Mouse (Mus musculus) left cerebral cortex, adult 2 months (tissue): ENCODE measurements at regions not wholly inside any gene's neighbourhood (a gene's known extent, or its start where the extent isn't known, plus 50 kb on each side); places are given as distances from the start of the nearest gene placed in this dataset.

ENCODE experiments used
- DNase-seq, 2 experiments: peaks; one replicate each; pipeline ENCODE4 v3.0.0; 2021 to 2022; ENCODE audit warnings: low spot score in 2 of 2, mixed read lengths in 1 of 2; ENCODE audit errors: extremely low spot score in 1 of 2
- H3K27ac ChIP-seq: fragments of 200-600 bp; 2 replicates; pipeline ENCODE4 v1.8.1; 2022
- H3K4me3 ChIP-seq: fragments of 200-600 bp; 2 replicates; pipeline ENCODE4 v1.8.1; 2022
- CTCF ChIP-seq: fragments of 200-600 bp; IDR thresholded peaks from 2 replicates; pipeline ENCODE4 v1.8.1; 2022; ENCODE audit warnings: antibody characterized with exemption, mild to moderate bottlenecking, moderate library complexity
- intact Hi-C: fragments of 180-260 bp; cut with DNase I; formaldehyde crosslinking; loops from one replicate; pipeline ENCODE4 v1.15.1; 2025

DNA sequence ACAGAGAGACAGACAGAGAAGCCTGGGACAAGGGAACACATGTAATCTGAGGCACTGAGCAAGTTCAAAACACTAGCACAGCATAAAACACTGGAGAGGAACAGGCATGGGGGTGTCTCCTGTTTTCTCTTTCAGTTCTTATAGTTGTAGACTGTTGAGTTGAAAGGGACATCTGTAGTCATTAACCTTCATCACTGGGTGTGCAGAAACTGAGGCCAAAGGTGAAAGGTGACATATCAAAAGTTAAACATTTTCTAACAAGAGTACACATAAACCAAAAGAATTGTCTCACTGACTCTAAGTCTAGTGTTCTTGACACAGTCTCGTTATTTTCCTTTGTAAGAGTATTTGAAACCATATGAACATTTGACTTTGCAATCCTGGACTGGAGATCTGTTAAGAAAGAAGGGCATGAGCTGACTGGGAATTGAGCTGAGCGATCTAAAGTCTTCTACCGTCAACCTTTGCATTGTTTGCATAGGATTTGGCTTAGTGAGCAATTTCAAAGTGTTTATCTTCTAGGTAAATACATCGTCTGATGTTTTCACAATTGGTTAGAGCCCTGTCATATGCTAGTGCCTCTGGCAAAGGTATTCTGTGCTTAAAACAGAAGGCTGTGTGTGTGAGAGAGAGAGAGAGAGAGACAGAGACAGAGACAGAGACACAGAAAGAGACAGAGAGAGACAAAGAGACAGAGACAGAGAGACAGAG, 284.4 kb upstream of the Tnp1 start:
- TF ChIP-seq CTCF: no peak
- Histone ChIP-seq H3K27ac (no peak overlapping the region), H3K4me3 (no peak overlapping the region)
- intact Hi-C loops: no loop called here
- no peak for DNase-seq

DNA sequence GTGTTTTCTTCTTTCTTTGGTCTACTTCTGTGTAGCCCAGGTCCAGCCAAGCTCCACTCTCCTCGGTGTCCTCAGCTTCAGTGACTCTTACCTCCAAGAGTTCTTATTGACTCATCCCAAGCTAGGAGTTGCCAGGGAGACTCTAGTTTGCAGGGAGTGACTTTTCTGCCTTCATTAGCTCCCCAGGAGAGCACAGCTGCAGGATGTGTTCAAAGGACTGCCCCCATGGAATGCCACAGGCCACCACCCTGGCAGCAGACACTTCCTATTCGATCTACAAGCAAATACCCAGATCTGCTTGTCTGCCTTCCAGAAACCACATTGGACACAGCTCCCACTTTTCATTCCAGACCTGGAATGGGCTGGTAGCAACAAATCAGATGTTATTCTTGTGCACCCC, 269.6 kb upstream of the Tnp1 start:
- no peak overlapping the region for H3K27ac ChIP-seq
- intact Hi-C loops: no loop called here
- no peak for TF ChIP-seq CTCF
- no peak for DNase-seq
- no peak overlapping the region for H3K4me3 ChIP-seq

DNA sequence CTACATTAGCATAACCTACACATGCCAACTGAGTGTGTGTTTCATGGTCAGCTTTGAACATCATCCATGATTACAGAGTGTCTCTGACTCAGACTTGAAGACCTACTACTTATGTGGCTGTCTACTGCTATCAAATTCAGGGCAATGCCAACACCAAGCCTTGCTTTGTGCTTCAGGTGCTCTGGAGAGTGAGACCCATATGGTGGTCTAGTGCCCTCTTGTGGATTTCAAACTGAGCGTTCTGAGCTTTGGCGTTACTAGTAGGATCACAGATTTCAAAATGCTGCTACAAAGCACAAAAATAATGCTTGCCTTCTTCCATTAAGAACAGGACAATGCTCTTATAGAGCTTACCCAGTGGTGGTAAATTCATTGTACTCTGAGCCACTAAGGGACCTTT, 258.8 kb upstream of the Tnp1 start:
- Histone ChIP-seq H3K4me3 (no peak overlapping the region), H3K27ac (no peak overlapping the region)
- no peak for DNase-seq
- TF ChIP-seq CTCF: peak; percentile 65
- intact Hi-C loops: loop anchor here (1.0 to 5.0 kb wide), 2 partner anchors 396 to 553 kb away; no protein-coding TSS in a partner anchor

DNA sequence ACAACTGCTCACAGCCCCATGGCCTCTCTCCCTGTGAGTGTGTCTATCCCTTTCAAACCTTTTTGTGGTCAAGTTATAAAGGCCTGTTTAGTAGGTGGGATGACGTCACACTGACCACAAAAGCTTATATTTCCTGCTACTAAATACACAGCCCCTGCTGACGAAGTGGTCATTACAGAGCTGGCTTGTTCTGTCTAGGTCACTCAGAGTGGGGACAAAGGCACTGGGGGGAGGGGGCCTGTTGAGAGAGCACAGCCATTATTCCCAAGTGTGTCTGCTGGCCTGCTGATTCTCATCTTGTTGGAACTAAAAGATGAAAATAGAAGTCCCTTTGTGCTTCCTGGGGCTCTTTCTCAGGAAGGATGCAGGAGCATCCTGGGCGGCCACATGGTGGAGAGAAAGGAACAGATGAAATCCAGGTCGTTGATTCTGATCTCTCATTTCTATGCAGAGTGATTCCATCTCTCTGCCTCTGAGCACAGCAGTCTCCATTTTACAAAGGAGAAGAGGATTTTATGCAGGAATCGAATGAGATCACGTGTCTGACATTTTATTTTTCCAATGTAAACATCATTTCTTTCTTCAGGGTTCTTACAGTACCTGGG, 255.2 kb upstream of the Tnp1 start:
- TF ChIP-seq CTCF: no peak
- intact Hi-C loops: loop anchor here (5.0 kb wide), 1 partner anchor 556 kb away; no protein-coding TSS in a partner anchor
- no peak overlapping the region for H3K27ac ChIP-seq
- no peak for DNase-seq
- no peak overlapping the region for H3K4me3 ChIP-seq

DNA sequence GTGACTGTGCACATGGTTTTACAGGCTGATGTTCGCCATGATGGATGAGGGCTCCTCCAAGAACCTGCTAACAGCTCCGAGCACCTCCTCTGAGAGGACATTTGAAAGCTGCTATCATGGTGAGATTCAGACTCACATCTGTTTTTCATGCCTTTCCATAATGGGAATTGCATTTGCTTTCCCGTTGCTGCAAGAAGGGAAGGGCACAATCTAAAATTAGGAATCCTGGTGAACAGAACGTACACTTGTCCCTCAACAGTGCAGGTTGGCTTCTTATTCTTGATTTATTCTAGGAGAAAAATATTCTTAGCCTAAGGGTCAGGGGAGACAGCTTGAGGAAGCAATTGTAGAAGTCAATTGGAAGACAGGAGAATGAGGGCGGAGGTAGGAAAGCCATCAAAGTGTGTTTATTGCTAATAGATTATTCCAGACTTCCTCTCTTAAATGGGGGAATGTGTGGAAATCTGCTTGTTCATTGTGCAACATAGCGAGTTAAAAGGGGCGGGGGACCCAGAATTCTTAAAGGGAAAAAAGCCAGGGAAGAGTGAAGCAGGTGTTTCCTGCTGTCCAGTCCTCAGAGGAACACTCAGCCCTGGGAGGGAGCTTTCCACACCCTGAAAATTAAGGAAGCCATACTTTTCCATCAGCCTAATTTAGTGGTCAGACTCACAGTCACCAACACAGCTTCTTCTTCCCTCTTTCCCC, 253.5 kb upstream of the Tnp1 start:
- Histone ChIP-seq H3K27ac (no peak overlapping the region), H3K4me3 (no peak overlapping the region)
- TF ChIP-seq CTCF: no peak
- intact Hi-C loops: loop anchor here (5.0 kb wide), 1 partner anchor 348 kb away; no protein-coding TSS in a partner anchor
- no peak for DNase-seq

DNA sequence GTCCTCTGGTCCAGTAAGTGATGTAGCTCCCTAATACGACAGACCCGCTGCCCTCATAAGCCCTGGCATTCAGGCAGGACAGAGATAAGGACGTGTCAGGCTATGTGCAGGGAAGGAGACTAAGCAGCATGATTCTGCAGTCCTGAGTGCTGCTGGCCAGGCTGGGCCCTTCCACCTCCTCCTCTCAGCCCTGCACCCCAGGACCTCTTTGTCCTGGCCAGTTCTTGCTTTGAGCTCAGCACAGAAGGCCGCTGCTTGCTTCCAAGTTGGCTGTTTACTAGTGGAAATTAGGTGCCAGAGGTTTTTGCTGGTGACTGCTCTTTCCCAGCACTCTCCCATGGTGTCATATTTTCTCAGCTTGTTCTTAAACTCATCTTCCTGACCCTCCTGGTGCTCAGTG, 249.3 kb upstream of the Tnp1 start:
- no peak overlapping the region for H3K27ac ChIP-seq
- TF ChIP-seq CTCF: no peak
- H3K4me3 ChIP-seq: no peak overlapping the region
- DNase-seq: peak in 1 of 2 experiments; percentile 16
- intact Hi-C loops: loop anchor here (5.0 kb wide), 1 partner anchor 352 kb away; no protein-coding TSS in a partner anchor

DNA sequence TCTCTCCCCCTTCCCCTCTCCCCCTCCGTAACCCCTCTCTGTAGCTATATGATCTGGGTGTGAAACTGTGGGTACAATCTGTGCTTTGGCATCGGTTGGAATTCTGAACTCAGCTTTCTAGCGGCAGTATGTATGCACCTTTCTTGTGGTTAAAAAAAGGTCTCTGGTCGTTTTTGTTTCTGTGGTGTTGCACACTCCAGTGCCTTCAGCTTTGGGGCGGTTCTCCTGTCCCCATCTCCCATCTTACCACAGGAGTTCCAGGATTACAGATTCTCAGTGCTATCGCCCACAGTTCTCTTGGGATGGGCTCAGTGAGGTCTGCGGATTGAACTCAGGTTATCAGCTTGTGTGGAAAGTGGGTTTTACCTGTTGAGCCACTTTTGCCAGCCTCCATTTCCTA, 248.5 kb upstream of the Tnp1 start:
- intact Hi-C loops: no loop called here
- Histone ChIP-seq H3K4me3 (no peak overlapping the region), H3K27ac (no peak overlapping the region)
- TF ChIP-seq CTCF: no peak
- DNase-seq: no peak

DNA sequence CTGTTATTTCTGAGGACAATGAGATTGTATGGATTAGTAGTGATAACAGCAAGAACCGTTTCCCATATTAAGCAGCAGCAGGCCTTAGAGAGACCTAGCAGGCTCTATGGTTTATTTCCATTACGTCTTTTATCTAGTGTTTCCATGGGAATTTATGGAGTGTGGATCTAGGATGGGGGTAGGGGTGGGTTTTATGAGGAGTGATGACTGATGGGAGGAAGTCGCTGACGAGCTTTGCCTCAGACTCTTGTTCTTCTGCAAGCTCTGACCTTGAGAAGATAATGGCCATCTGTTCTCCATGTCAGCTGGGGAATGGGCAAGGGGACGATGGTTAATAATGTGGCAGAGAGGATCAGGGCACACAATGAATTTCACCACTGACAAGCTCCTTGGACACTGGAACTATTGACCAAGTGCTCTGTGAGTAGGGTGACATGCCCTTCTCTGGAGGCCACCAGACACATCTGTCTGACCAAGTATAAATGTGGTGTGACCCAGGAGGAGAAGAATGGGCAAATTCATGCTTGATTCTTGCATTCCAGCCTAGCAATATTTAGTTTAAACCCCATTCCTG, 243.9 kb upstream of the Tnp1 start:
- H3K27ac ChIP-seq: no peak overlapping the region
- no peak for DNase-seq
- no peak for TF ChIP-seq CTCF
- H3K4me3 ChIP-seq: no peak overlapping the region
- intact Hi-C loops: no loop called here

DNA sequence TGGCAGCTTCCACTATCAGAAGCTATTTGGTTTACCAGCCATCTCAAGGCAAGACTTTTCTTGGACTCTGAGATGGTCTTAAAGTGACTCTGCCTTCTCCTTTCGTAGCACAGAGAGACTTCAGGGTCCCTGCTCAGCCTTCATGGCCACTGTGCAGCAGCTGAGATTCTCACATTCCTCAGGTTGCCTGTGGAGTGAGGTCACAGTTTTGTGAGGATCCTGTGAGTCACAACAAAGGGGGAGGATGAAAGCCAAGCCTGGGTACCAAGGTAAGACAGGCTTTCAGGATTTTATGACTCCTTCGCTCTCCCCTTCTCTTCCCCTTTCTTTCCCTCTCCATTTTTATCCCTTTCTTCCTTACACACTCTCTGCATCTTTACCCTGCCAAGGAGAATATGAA, 241.6 kb upstream of the Tnp1 start:
- TF ChIP-seq CTCF: no peak
- DNase-seq: no peak
- Histone ChIP-seq H3K27ac (no peak overlapping the region), H3K4me3 (no peak overlapping the region)
- intact Hi-C loops: no loop called here

DNA sequence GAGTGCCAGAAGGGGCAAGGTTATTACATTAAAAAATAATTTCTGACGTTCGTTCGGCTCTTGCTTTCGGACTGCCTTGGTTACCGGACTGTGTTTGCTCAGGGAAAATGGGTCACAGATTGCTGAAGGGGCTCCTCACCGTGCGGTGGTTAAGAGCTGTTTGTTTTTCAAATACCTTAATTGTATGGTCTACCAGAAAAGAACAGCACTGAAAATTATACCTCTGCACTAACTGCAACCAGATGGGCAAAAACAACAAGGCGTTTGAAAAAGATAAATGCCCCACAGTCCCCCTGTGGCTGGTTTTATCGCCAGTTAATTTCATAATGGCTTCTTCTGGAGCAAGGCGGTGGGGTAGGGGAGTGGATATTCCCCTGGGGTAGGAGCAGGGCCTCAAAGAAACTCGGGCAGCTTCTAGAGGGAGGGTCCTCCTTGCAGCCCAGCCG, 236.2 kb upstream of the Tnp1 start:
- no peak for TF ChIP-seq CTCF
- no peak overlapping the region for H3K4me3 ChIP-seq
- no peak for DNase-seq
- intact Hi-C loops: no loop called here
- H3K27ac ChIP-seq: no peak overlapping the region

DNA sequence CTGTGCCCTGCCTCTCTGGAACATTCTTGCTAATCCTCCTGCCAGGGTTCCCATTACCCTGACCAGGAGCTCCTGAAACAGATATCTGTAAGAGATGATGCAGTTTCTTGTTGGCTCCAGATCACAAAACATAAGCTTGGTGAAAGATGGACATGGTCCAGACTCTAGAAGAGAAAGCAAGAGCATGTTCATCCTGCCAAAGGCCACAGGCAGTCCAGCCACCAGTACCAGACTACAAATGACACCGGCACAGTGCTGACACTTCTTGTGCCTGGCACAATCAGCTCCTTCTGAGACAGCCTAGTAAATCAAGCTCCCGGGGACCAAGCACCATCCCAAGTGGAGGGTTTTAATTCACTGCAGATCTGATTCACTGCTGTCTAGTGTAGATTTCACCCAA, 228.3 kb upstream of the Tnp1 start:
- TF ChIP-seq CTCF: no peak
- H3K27ac ChIP-seq: no peak overlapping the region
- H3K4me3 ChIP-seq: no peak overlapping the region
- DNase-seq: no peak
- intact Hi-C loops: no loop called here

DNA sequence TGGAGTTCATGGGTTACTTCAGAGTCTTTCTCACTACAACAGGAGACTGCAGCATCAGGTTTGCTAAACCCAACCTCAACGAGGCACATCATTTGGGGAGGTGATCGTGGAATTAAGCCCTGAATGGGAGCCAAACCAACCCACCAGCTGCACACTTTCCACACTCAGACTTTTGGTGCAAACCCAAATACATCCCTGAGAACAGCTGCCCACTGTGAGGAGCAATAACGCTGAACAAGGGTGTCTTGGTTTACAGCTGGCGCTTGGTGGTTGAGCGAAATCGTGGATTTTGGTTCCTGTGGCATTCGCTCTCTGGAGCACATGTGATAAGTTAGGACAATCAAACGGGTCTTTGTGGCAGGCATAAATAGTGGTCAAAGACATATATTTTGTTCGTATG, 226.6 kb upstream of the Tnp1 start:
- DNase-seq: no peak
- Histone ChIP-seq H3K4me3 (no peak overlapping the region), H3K27ac (no peak overlapping the region)
- intact Hi-C loops: no loop called here
- no peak for TF ChIP-seq CTCF
